8 mouse cellular contexts compared by ENCODE assay signal in genomic region chr11:82846079-82846436, GRCm38 (mm10). TPM values are rescaled to one million over a fixed set of nuclear protein-coding genes. Genes with fewer than 3 reads are reported as not detected.
DNase-seq lines count a peak whose midpoint lies in the region; ATAC-seq lines count a peak whose summit lies in the region.

No protein-coding gene starts in this region.

- 0 out of 2 replicates have a peak overlapping the region, but pooled peaks have one; percentile 27 for H3K27ac ChIP-seq in neural tube, embryonic 11.5 days (ENCODE audit: low read depth, low read length)
- no peak overlapping the region for H3K27ac ChIP-seq in forebrain, embryonic 16.5 days (ENCODE audit: low read length)
- peak overlapping the region; percentile 98 for H3K27ac ChIP-seq in liver, embryonic 16.5 days (ENCODE audit: low read length)

- peak overlapping the region; percentile 19; the same call in 1 of the 2 replicates for H3K4me2 ChIP-seq in neural tube, embryonic 11.5 days (ENCODE audit: low read depth)
- H3K4me2 ChIP-seq in forebrain, embryonic 16.5 days (ENCODE audit: low read length) = peak overlapping the region; percentile 25
- peak overlapping the region; percentile 84 for H3K4me2 ChIP-seq in liver, embryonic 16.5 days (ENCODE audit: low read depth, low read length)

- 30% methylated on average over 4 of the region's 4 CpGs for WGBS in neural tube, embryonic 11.5 days
- 36% methylated on average over 4 of the region's 4 CpGs for WGBS in forebrain, embryonic 16.5 days
- WGBS in liver, embryonic 16.5 days (ENCODE audit: insufficient replicate concordance) = 0% methylated on average over 4 of the region's 4 CpGs

- no peak overlapping the region for H3K4me3 ChIP-seq in neural tube, embryonic 11.5 days (ENCODE audit: low read depth, low read length)
- no peak overlapping the region; the same call in 1 of the 2 replicates for H3K4me3 ChIP-seq in forebrain, embryonic 16.5 days (replicated peaks; ENCODE audit: low read length)
- peak overlapping the region; percentile 67 for H3K4me3 ChIP-seq in liver, embryonic 16.5 days (ENCODE audit: low read depth, low read length)

- no peak overlapping the region; the same call in 1 of the 2 replicates for H3K9ac ChIP-seq in neural tube, embryonic 11.5 days (ENCODE audit: low read length)
- peak overlapping the region; percentile 31; the same call in 1 of the 2 replicates for H3K9ac ChIP-seq in forebrain, embryonic 16.5 days (replicated peaks; ENCODE audit: low read depth, low read length)
- H3K9ac ChIP-seq in liver, embryonic 16.5 days (ENCODE audit: low read depth, low read length) = peak overlapping the region; percentile 84

- ATAC-seq in neural tube, embryonic 11.5 days (ENCODE audit: insufficient read depth, low FRiP score, low TSS enrichment) = no peak
- ATAC-seq in forebrain, embryonic 16.5 days = no peak
- ATAC-seq in liver, embryonic 16.5 days (ENCODE audit: low read depth) = peak; percentile 83

- no peak for DNase-seq in neural tube, embryonic 11.5 days (ENCODE audit: low spot score)
- DNase-seq in neural tube, embryonic 10.5 days (ENCODE audit: extremely low spot score, low spot score) = no peak
- DNase-seq in cerebellum, postnatal 36 days = no peak
- no peak for DNase-seq in layer of hippocampus, postnatal 25 days (ENCODE audit: extremely low spot score in 1 of 2, low spot score in 1 of 2)
- no peak for DNase-seq in urinary bladder, adult 2 months (ENCODE audit: low spot score)
- no peak for DNase-seq in frontal cortex, adult 2 months (ENCODE audit: extremely low spot score in 1 of 2, low spot score in 1 of 2)

- no peaks in the 10 kb centered on the region for H3K27me3 ChIP-seq in neural tube, embryonic 11.5 days (ENCODE audit: control insufficient read depth, insufficient read depth, low read length)
- no peaks in the 10 kb centered on the region for H3K27me3 ChIP-seq in forebrain, embryonic 16.5 days (replicated peaks; ENCODE audit: control insufficient read depth, insufficient read depth, low read length)
- H3K27me3 ChIP-seq in liver, embryonic 16.5 days (ENCODE audit: control insufficient read depth, insufficient read depth, low read depth, low read length) = no peaks in the 10 kb centered on the region

- no peaks in the 10 kb centered on the region for H3K36me3 ChIP-seq in neural tube, embryonic 11.5 days (ENCODE audit: control insufficient read depth, insufficient read depth, low read length)
- H3K36me3 ChIP-seq in forebrain, embryonic 16.5 days (ENCODE audit: control insufficient read depth, insufficient read depth) = no peaks in the 10 kb centered on the region
- H3K36me3 ChIP-seq in liver, embryonic 16.5 days (ENCODE audit: control insufficient read depth, insufficient read depth) = no peaks in the 10 kb centered on the region

- peaks cover 5% of the 10 kb centered on the region for H3K4me1 ChIP-seq in neural tube, embryonic 11.5 days (ENCODE audit: control insufficient read depth, insufficient read depth, low read length)
- H3K4me1 ChIP-seq in forebrain, embryonic 16.5 days (replicated peaks; ENCODE audit: control insufficient read depth, insufficient read depth, low read length) = peaks cover 20% of the 10 kb centered on the region
- H3K4me1 ChIP-seq in liver, embryonic 16.5 days (ENCODE audit: control insufficient read depth, low read depth, low read length) = peaks cover 68% of the 10 kb centered on the region

- no peaks in the 10 kb centered on the region for H3K9me3 ChIP-seq in neural tube, embryonic 11.5 days (ENCODE audit: control insufficient read depth, low read length)
- no peaks in the 10 kb centered on the region for H3K9me3 ChIP-seq in forebrain, embryonic 16.5 days (ENCODE audit: control insufficient read depth, low read length)
- H3K9me3 ChIP-seq in liver, embryonic 16.5 days (replicated peaks; ENCODE audit: control insufficient read depth, low read length) = no peaks in the 10 kb centered on the region

RNA-seq across cellular contexts. Expression of gene Rffl, which starts 25.0 kb away (rescaled TPM):
- polyA plus RNA-seq in neural tube, embryonic 11.5 days (2014; fragmentation: Nextera tagmentation; extraction: Ambion mirVana) = 10.2 and 11.9 TPM in 2 replicates
- 8.8 and 9.3 TPM in 2 replicates for polyA plus RNA-seq in forebrain, embryonic 16.5 days (2015; fragmentation: Nextera tagmentation; extraction: Ambion mirVana)
- 25.8 and 26.4 TPM in 2 replicates for polyA plus RNA-seq in liver, embryonic 16.5 days (2015; fragmentation: Nextera tagmentation; extraction: Ambion mirVana)
- 10 to 100 TPM; 13.5 to 14.5 TPM for total RNA-seq in layer of hippocampus, postnatal 25 days (2021)
- polyA plus RNA-seq in urinary bladder, adult 2 months (2012; rRNA removed) = 13.7 and 14.6 TPM in 2 replicates
- 7.7 and 8.6 TPM in 2 replicates for polyA plus RNA-seq in frontal cortex, adult 2 months (2012; rRNA removed)

RNA-seq across cellular contexts. Expression of gene Rad51d, which starts 44.4 kb away (rescaled TPM):
- polyA plus RNA-seq in neural tube, embryonic 11.5 days (2014; fragmentation: Nextera tagmentation; extraction: Ambion mirVana) = 14.8 and 17.9 TPM in 2 replicates
- 13.5 and 15.2 TPM in 2 replicates for polyA plus RNA-seq in forebrain, embryonic 16.5 days (2015; fragmentation: Nextera tagmentation; extraction: Ambion mirVana)
- polyA plus RNA-seq in liver, embryonic 16.5 days (2015; fragmentation: Nextera tagmentation; extraction: Ambion mirVana) = 4.1 and 4.7 TPM in 2 replicates
- 10 to 100 TPM; 15.1 to 17.2 TPM for total RNA-seq in layer of hippocampus, postnatal 25 days (2021)
- polyA plus RNA-seq in urinary bladder, adult 2 months (2012; rRNA removed) = 18.0 and 18.6 TPM in 2 replicates
- 12.9 TPM in 2 replicates for polyA plus RNA-seq in frontal cortex, adult 2 months (2012; rRNA removed)

RNA-seq across cellular contexts. Expression of gene Fndc8, which starts 45.9 kb away (rescaled TPM):
- polyA plus RNA-seq in neural tube, embryonic 11.5 days (2014; fragmentation: Nextera tagmentation; extraction: Ambion mirVana) = 0.13 and 0.39 TPM in 2 replicates
- 0.43 and 1.1 TPM in 2 replicates for polyA plus RNA-seq in forebrain, embryonic 16.5 days (2015; fragmentation: Nextera tagmentation; extraction: Ambion mirVana)
- 0.09 and 0.12 TPM in 2 replicates for polyA plus RNA-seq in liver, embryonic 16.5 days (2015; fragmentation: Nextera tagmentation; extraction: Ambion mirVana)
- total RNA-seq in layer of hippocampus, postnatal 25 days (2021) = not detected
- 0.04 and 0.06 TPM in 2 replicates for polyA plus RNA-seq in urinary bladder, adult 2 months (2012; rRNA removed)
- polyA plus RNA-seq in frontal cortex, adult 2 months (2012; rRNA removed) = not detected in 2 replicates

Comparison
In these comparisons a context has a peak if more than half of its experiments do, and no peak if none do; other contexts are left out.
1. H3K4me2 ChIP-seq: peak in every context shown above with its lines; median percentile 84 in liver, embryonic 16.5 days; 25 in forebrain, embryonic 16.5 days; 19 in neural tube, embryonic 11.5 days.